Comparison of ENCODE assay signal across 14 mouse cellular contexts in the genomic region with DNA sequence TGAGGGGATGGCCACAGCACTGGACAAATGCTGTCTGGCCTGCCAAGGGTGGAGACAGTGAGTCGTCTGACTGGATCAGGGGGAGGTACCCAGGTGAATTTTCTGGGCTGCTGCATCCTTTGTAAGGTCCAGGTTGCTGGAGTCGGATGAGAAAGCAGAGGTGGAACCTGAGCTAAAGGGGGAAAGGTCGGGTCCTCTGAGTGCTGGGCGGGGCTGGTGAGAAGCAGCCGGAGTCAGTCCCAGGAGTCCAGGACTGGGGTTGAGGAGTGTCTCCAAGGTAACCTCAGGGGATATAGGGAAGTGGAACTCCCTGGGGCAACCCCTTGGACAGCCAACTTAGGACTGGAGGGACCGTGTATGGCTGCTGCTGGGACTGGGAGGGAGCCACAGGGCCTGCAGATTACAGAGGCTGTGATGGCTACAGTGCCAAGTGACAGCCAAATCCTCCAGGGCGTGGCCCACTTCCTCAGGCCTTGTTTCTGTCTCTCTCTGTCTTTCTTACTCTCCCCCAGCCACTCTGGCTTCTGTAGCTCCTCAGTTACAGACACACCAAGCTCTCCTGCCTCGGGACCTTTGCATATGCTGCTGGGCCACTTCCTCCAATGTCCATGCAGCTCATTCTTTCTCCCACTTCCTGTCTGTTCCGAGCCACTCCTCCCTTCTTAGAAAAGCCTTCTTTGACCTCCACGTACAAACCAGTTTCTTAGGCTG. TPM values are rescaled to one million over a fixed set of nuclear protein-coding genes. Genes with fewer than 3 reads are reported as not detected.
DNase-seq lines count a peak whose midpoint lies in the region; ATAC-seq and TF ChIP-seq lines count a peak whose summit lies in the region.
"Had no signal": no experiment of that assay in that cellular context is flagged by ENCODE, and none has a peak within 500 bp of the region (broad histone marks: within the 10 kb centered on the region; RNA-seq: fewer than 3 reads in every experiment).

No protein-coding gene starts in this region.

- no peak overlapping the region for H3K9ac ChIP-seq in kidney, embryonic 14.5 days (ENCODE audit: low read depth, low read length)
- H3K9ac ChIP-seq in limb, embryonic 14.5 days (ENCODE audit: low read depth, low read length, severe bottlenecking) = no peak overlapping the region
- H3K9ac ChIP-seq: forebrain, postnatal 0 days; midbrain, embryonic 12.5 days had no signal

- H3K4me1 ChIP-seq in kidney, embryonic 14.5 days (ENCODE audit: control insufficient read depth, insufficient read depth, low read length) = peaks cover 4% of the 10 kb centered on the region; the same call in 1 of the 2 replicates
- H3K4me1 ChIP-seq in thymus, adult 2 months (replicated peaks; ENCODE audit: control insufficient read depth, insufficient read depth, low read length) = peaks cover 20% of the 10 kb centered on the region
- H3K4me1 ChIP-seq in limb, embryonic 14.5 days (ENCODE audit: control insufficient read depth, insufficient read depth, low read length) = no peaks in the 10 kb centered on the region; the same call in 1 of the 2 replicates
- H3K4me1 ChIP-seq: midbrain, embryonic 12.5 days had no signal

- WGBS in kidney, embryonic 14.5 days = 55% methylated on average over 10 of the region's 10 CpGs
- WGBS in thymus, adult 2 months = 66% methylated on average over 10 of the region's 10 CpGs
- 53% methylated on average over 10 of the region's 10 CpGs for WGBS in limb, embryonic 14.5 days

- intact Hi-C loops in left cerebral cortex, postnatal 4 days (cut with DNase I) = no loop called here

- H3K27ac ChIP-seq in kidney, embryonic 14.5 days (ENCODE audit: low read depth, low read length) = 0 out of 2 replicates have a peak overlapping the region, but pooled peaks have one; percentile 11
- peak overlapping the region; percentile 22; the same call in 1 of the 2 replicates for H3K27ac ChIP-seq in thymus, adult 2 months (ENCODE audit: control insufficient read depth, insufficient read depth, low read length)
- peak overlapping the region; percentile 38; the same call in 1 of the 2 replicates for H3K27ac ChIP-seq in limb, embryonic 14.5 days (replicated peaks; ENCODE audit: low read depth, low read length)
- H3K27ac ChIP-seq: midbrain, embryonic 12.5 days had no signal

- TF ChIP-seq CTCF in thymus, adult 2 months (IDR thresholded peaks at IDR 0.05; ENCODE audit: borderline replicate concordance, control insufficient read depth, extremely low read depth, insufficient read depth, low read length, poor library complexity) = no peak

- H3K36me3 ChIP-seq in kidney, embryonic 14.5 days (ENCODE audit: control insufficient read depth, insufficient read depth, low read length) = no peaks in the 10 kb centered on the region
- H3K36me3 ChIP-seq in thymus, adult 2 months (ENCODE audit: control insufficient read depth, insufficient read depth, low read length) = no peaks in the 10 kb centered on the region
- H3K36me3 ChIP-seq in limb, embryonic 14.5 days (ENCODE audit: control insufficient read depth, insufficient read depth, low read length) = no peaks in the 10 kb centered on the region
- H3K36me3 ChIP-seq: G1E; midbrain, embryonic 12.5 days had no signal

- no peaks in the 10 kb centered on the region for H3K9me3 ChIP-seq in kidney, embryonic 14.5 days (ENCODE audit: control insufficient read depth, low read length)
- no peaks in the 10 kb centered on the region for H3K9me3 ChIP-seq in limb, embryonic 14.5 days (ENCODE audit: control insufficient read depth, low read length)
- H3K9me3 ChIP-seq: G1E; midbrain, embryonic 12.5 days had no signal

- H3K4me3 ChIP-seq in kidney, embryonic 14.5 days (ENCODE audit: low read length) = no peak overlapping the region
- no peak overlapping the region for H3K4me3 ChIP-seq in thymus, adult 2 months (ENCODE audit: control insufficient read depth, insufficient read depth, low read length)
- no peak overlapping the region for H3K4me3 ChIP-seq in limb, embryonic 14.5 days (replicated peaks; ENCODE audit: low read length)
- H3K4me3 ChIP-seq: midbrain, embryonic 12.5 days had no signal

- no peak overlapping the region for H3K4me2 ChIP-seq in kidney, embryonic 14.5 days (replicated peaks; ENCODE audit: low read depth, low read length)
- H3K4me2 ChIP-seq in limb, embryonic 14.5 days (replicated peaks; ENCODE audit: low read depth, low read length, severe bottlenecking) = no peak overlapping the region
- H3K4me2 ChIP-seq: midbrain, embryonic 12.5 days had no signal

- no peak for ATAC-seq in kidney, embryonic 14.5 days (ENCODE audit: low FRiP score, low TSS enrichment)
- no peak for ATAC-seq in limb, embryonic 14.5 days (ENCODE audit: low FRiP score, low read depth)
- ATAC-seq in frontal cortex, adult (ENCODE audit: low TSS enrichment) = no peak
- ATAC-seq: forebrain, postnatal 0 days had no signal

- no peak for DNase-seq in kidney, postnatal 14 days
- no peak for DNase-seq in thymus, adult 2 months
- DNase-seq in thymus, postnatal 4 days = no peak
- no peak for DNase-seq in limb, embryonic 14.5 days (ENCODE audit: low spot score)
- no peak for DNase-seq in left cerebral cortex, postnatal 4 days
- no peak for DNase-seq in urinary bladder, adult 2 months (ENCODE audit: low spot score)
- DNase-seq: adrenal gland, adult 8-10 months; cerebellum, postnatal 36 days; forebrain, postnatal 0 days had no signal

- H3K27me3 ChIP-seq in kidney, embryonic 14.5 days (ENCODE audit: control insufficient read depth, insufficient read depth, low read length) = no peaks in the 10 kb centered on the region
- H3K27me3 ChIP-seq in thymus, adult 2 months (ENCODE audit: control insufficient read depth, insufficient read depth, low read length) = no peaks in the 10 kb centered on the region
- no peaks in the 10 kb centered on the region for H3K27me3 ChIP-seq in limb, embryonic 14.5 days (ENCODE audit: control insufficient read depth, insufficient read depth, low read length)
- H3K27me3 ChIP-seq: midbrain, embryonic 12.5 days had no signal

- no peak for TF ChIP-seq POLR2A in thymus, adult 2 months (IDR thresholded peaks at IDR 0.05; ENCODE audit: control insufficient read depth, extremely low read depth, insufficient read depth, low read length, poor library complexity)
- no peak for TF ChIP-seq POLR2A in limb, embryonic 14.5 days (IDR thresholded peaks at IDR 0.05; ENCODE audit: borderline replicate concordance, extremely low read depth, insufficient read depth, insufficient read length)

RNA-seq across cellular contexts. Expression of gene Aldh3b1, which starts 6.8 kb away (rescaled TPM):
- polyA plus RNA-seq in kidney, embryonic 14.5 days (2014; fragmentation: Nextera tagmentation; extraction: Ambion mirVana) = 2.8 and 3.0 TPM in 2 replicates
- 10.2 and 11.7 TPM in 2 replicates for polyA plus RNA-seq in thymus, adult 2 months (2012; rRNA removed)
- 1.8 and 1.9 TPM in 2 replicates for polyA plus RNA-seq in limb, embryonic 14.5 days (2012; rRNA removed)
- polyA plus RNA-seq in limb, embryonic 14.5 days (2014; fragmentation: Nextera tagmentation; extraction: Ambion mirVana) = 2.6 and 2.9 TPM in 2 replicates
- total RNA-seq in left cerebral cortex, postnatal 4 days (2021) = 1 to 10 TPM; 1.5 to 1.9 TPM
- 6.8 TPM in 2 replicates for polyA plus RNA-seq in urinary bladder, adult 2 months (2012; rRNA removed)
- total RNA-seq: G1E had no signal
- polyA plus RNA-seq: G1E had no signal

RNA-seq across cellular contexts. Expression of gene Ndufs8, which starts 10.2 kb away (rescaled TPM):
- 397 and 412 TPM in 2 replicates for polyA plus RNA-seq in kidney, embryonic 14.5 days (2014; fragmentation: Nextera tagmentation; extraction: Ambion mirVana)
- 287 and 340 TPM in 2 replicates for polyA plus RNA-seq in thymus, adult 2 months (2012; rRNA removed)
- 186 and 202 TPM in 2 replicates for polyA plus RNA-seq in limb, embryonic 14.5 days (2012; rRNA removed)
- polyA plus RNA-seq in limb, embryonic 14.5 days (2014; fragmentation: Nextera tagmentation; extraction: Ambion mirVana) = 314 and 322 TPM in 2 replicates
- total RNA-seq in left cerebral cortex, postnatal 4 days (2021) = 100 to 1,000 TPM in 1 of 2 experiments, 10 to 100 TPM in 1; 94.0 to 102 TPM
- 223 and 242 TPM in 2 replicates for polyA plus RNA-seq in urinary bladder, adult 2 months (2012; rRNA removed)

RNA-seq across cellular contexts. Expression of gene Unc93b1, which starts 12.2 kb away (rescaled TPM):
- polyA plus RNA-seq in kidney, embryonic 14.5 days (2014; fragmentation: Nextera tagmentation; extraction: Ambion mirVana) = 7.0 and 12.4 TPM in 2 replicates
- 147 and 174 TPM in 2 replicates for polyA plus RNA-seq in thymus, adult 2 months (2012; rRNA removed)
- polyA plus RNA-seq in limb, embryonic 14.5 days (2012; rRNA removed) = 33.3 and 40.7 TPM in 2 replicates
- polyA plus RNA-seq in limb, embryonic 14.5 days (2014; fragmentation: Nextera tagmentation; extraction: Ambion mirVana) = 21.9 and 23.3 TPM in 2 replicates
- 1 to 10 TPM; 6.4 to 8.9 TPM for total RNA-seq in left cerebral cortex, postnatal 4 days (2021)
- polyA plus RNA-seq in urinary bladder, adult 2 months (2012; rRNA removed) = 85.1 and 99.6 TPM in 2 replicates

RNA-seq across cellular contexts. Expression of gene Tcirg1, which starts 15.9 kb away (rescaled TPM):
- polyA plus RNA-seq in kidney, embryonic 14.5 days (2014; fragmentation: Nextera tagmentation; extraction: Ambion mirVana) = 26.2 and 35.0 TPM in 2 replicates
- polyA plus RNA-seq in thymus, adult 2 months (2012; rRNA removed) = 270 and 293 TPM in 2 replicates
- polyA plus RNA-seq in limb, embryonic 14.5 days (2012; rRNA removed) = 145 and 191 TPM in 2 replicates
- polyA plus RNA-seq in limb, embryonic 14.5 days (2014; fragmentation: Nextera tagmentation; extraction: Ambion mirVana) = 36.8 and 37.8 TPM in 2 replicates
- 10 to 100 TPM; 24.0 to 27.9 TPM for total RNA-seq in left cerebral cortex, postnatal 4 days (2021)
- 88.3 and 112 TPM in 2 replicates for polyA plus RNA-seq in urinary bladder, adult 2 months (2012; rRNA removed)

RNA-seq across cellular contexts. Expression of gene Aldh3b3, which starts 35.6 kb away (rescaled TPM):
- polyA plus RNA-seq in kidney, embryonic 14.5 days (2014; fragmentation: Nextera tagmentation; extraction: Ambion mirVana) = not detected in 2 replicates
- polyA plus RNA-seq in thymus, adult 2 months (2012; rRNA removed) = 0.33 and 0.97 TPM in 2 replicates
- 0.32 and 0.52 TPM in 2 replicates for polyA plus RNA-seq in limb, embryonic 14.5 days (2012; rRNA removed)
- polyA plus RNA-seq in limb, embryonic 14.5 days (2014; fragmentation: Nextera tagmentation; extraction: Ambion mirVana) = 0.33 and 0.39 TPM in 2 replicates
- total RNA-seq in left cerebral cortex, postnatal 4 days (2021) = not detected
- 0.73 and 0.78 TPM in 2 replicates for polyA plus RNA-seq in urinary bladder, adult 2 months (2012; rRNA removed)
- total RNA-seq: forebrain, postnatal 0 days; layer of hippocampus, postnatal 25 days had no signal
- polyA plus RNA-seq: forebrain, postnatal 0 days; G1E; midbrain, embryonic 12.5 days had no signal
